Mouse (Mus musculus) heart, embryonic 16.5 days (tissue): ENCODE data around the gene Sele. TPM values are rescaled to one million over a fixed set of nuclear protein-coding genes. Genes with fewer than 3 reads are reported as not detected.
"Not testable (repeated sequence)": the region's sequence is repeated elsewhere in the genome, so short reads cannot be mapped to it uniquely, and the experiment has no call there.

Source experiments
- ATAC-seq: fragments of 200-750 bp; cut with Nextera tagmentation; replicated peaks from 2 replicates; pipeline ENCODE4 v1.8.0; 2017; ENCODE audit warnings: moderate number of reproducible peaks; ENCODE audit not compliant: insufficient read depth, low FRiP score; ENCODE audit errors: extremely low read depth
- H3K27ac ChIP-seq: fragments of 300-500 bp; sonication (generic); 2 replicates; pipeline ENCODE4 v1.5.1; 2014; ENCODE audit warnings: mild to moderate bottlenecking, low read length, control low read depth, moderate library complexity
- H3K27me3 ChIP-seq: fragments of 300-500 bp; sonication (generic); 2 replicates; pipeline ENCODE4 v1.6.1; 2014; ENCODE audit warnings: low read length, mixed read lengths; ENCODE audit not compliant: control insufficient read depth, insufficient read depth
- H3K36me3 ChIP-seq: fragments of 300-500 bp; sonication (generic); 2 replicates; pipeline ENCODE4 v1.6.1; 2014; ENCODE audit not compliant: control insufficient read depth, insufficient read depth
- H3K4me1 ChIP-seq: fragments of 300-500 bp; sonication (generic); 2 replicates; pipeline ENCODE4 v1.6.1; 2014; ENCODE audit warnings: low read length, mixed read lengths; ENCODE audit not compliant: control insufficient read depth, insufficient read depth
- H3K4me2 ChIP-seq: fragments of 300-500 bp; sonication (generic); 2 replicates; pipeline ENCODE4 v1.6.1; 2014; ENCODE audit warnings: low read depth, mild to moderate bottlenecking, control low read depth, low read length
- H3K4me3 ChIP-seq: fragments of 300-500 bp; sonication (generic); 2 replicates; pipeline ENCODE4 v1.5.1; 2014; ENCODE audit warnings: mild to moderate bottlenecking, control low read depth, low read length
- H3K9ac ChIP-seq: fragments of 300-500 bp; sonication (generic); 2 replicates; pipeline ENCODE4 v1.6.1; 2014; ENCODE audit warnings: low read length, control low read depth
- H3K9me3 ChIP-seq: fragments of 300-500 bp; sonication (generic); replicated peaks from 2 replicates; pipeline ENCODE4 v1.6.1; 2016; ENCODE audit warnings: low read length; ENCODE audit not compliant: control insufficient read depth
- WGBS: fragments of 180-500 bp; shearing (Covaris S2); extraction: QIAGEN DNeasy Blood & Tissue Kit; methylation state at CpG from one replicate; pipeline ENCODE4 v1.1.7; 2014; 5-methylcytosine and 5-hydroxymethylcytosine counted together
- polyA plus RNA-seq: library from polyadenylated mRNA; unstranded; fragments of >200 nt; fragmentation: Nextera tagmentation; extraction: Ambion mirVana; gene quantifications from 2 replicates; pipeline ENCODE4 v1.2.1, GENCODE M21; 2015

Sele gene
- 2.2 and 3.0 TPM in 2 replicates for polyA plus RNA-seq

DNA sequence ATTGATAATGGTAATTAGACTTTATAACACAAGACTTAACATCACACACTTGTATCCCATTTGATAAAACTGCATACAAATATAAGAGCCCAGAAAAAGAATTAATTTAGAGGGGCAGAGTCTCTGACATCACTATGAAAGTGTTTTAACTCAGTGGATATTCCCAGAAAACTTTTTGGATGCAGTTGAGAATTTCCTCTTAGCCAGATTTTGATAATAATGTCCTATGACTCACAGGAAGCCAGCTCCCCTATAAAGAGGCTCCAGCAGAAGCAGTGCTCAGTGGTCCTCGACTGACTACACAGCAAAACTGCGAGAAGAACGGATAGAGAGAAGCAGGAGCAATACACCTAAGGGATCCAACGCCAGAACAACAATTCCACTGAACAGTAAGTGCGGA is at the start of gene Sele:
Gene Sele, plus strand, starts transcription at position 301 of the 400 bp plus-strand sequence.
- no peak; the same call in 1 of the 2 replicates for ATAC-seq
- no peak within 1 kb of the TSS for H3K27ac ChIP-seq
- H3K4me3 ChIP-seq: peak within 1 kb of the TSS; percentile 23
- H3K9me3 ChIP-seq: no peaks in the 10 kb centered on the region
- H3K27me3 ChIP-seq: no peaks in the 10 kb centered on the region
- H3K4me2 ChIP-seq: peak within 1 kb of the TSS; percentile 1; the same call in 1 of the 2 replicates
- no peak within 1 kb of the TSS; the same call in 1 of the 2 replicates for H3K9ac ChIP-seq
- no peaks in the 10 kb centered on the region for H3K4me1 ChIP-seq
- H3K36me3 ChIP-seq: no peaks in the 10 kb centered on the region
- WGBS: 60% methylated on average over 5 of the region's 5 CpGs

GRCm38 (mm10) chr1:164001831-164002452 is 46.1 kb upstream of the Sele start:
- H3K36me3 ChIP-seq: no peaks in the 10 kb centered on the region
- H3K27ac ChIP-seq: no peak overlapping the region
- WGBS: 65% methylated on average over 6 of the region's 6 CpGs
- no peaks in the 10 kb centered on the region for H3K9me3 ChIP-seq
- H3K4me3 ChIP-seq: no peak overlapping the region
- H3K4me1 ChIP-seq: no peaks in the 10 kb centered on the region
- H3K27me3 ChIP-seq: no peaks in the 10 kb centered on the region
- no peak overlapping the region for H3K4me2 ChIP-seq
- no peak overlapping the region for H3K9ac ChIP-seq
- ATAC-seq: no peak

GRCm38 (mm10) chr1:164004311-164004710 is 43.7 kb upstream of the Sele start:
- no peak for ATAC-seq
- H3K4me3 ChIP-seq: no peak overlapping the region
- no peaks in the 10 kb centered on the region for H3K4me1 ChIP-seq
- H3K27ac ChIP-seq: no peak overlapping the region
- H3K4me2 ChIP-seq: no peak overlapping the region
- no peak overlapping the region for H3K9ac ChIP-seq
- H3K36me3 ChIP-seq: no peaks in the 10 kb centered on the region
- 68% methylated on average over 3 of the region's 3 CpGs for WGBS
- no peaks in the 10 kb centered on the region for H3K9me3 ChIP-seq
- no peaks in the 10 kb centered on the region for H3K27me3 ChIP-seq

DNA sequence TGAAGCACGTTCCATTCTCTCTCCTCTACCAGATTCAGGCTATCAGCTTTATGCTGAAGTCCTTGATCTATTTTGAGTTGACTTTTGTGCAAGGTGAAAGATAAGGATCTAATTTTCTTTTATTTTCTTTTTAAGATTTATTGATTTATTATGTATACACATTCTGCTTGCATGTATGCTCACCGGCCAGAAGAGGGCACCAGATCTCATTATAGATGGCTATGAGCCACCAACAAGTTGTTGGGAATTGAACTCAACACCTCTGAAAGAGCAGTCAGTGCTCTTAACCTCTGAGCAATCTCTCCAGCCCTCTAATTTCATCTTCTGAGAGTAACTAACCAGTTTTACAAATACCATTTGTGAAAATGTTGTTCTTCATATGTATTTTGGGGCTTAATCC is 38.8 kb upstream of the Sele start:
- no peak overlapping the region for H3K4me3 ChIP-seq
- WGBS: 40% methylated on average over 2 of the region's 2 CpGs

DNA sequence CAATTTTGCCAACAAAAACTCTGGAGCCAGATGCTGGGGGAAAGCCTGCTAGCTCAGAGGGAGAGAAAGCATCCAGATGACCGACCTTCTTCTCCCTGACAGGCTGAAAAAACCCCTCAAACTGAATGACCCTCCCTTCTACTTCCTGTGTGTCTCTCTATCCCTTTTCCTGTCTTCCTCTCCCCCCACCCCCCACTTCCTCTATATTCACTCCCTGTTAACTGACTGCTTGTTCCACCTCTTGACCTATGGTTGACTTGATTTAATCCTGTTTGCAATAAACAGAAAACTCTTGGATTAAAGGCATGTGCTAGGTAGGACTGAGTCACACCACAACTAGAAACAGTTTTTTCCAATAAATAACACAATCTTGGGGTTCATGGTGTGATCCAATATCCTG is 33.4 kb upstream of the Sele start:
- no peaks in the 10 kb centered on the region for H3K9me3 ChIP-seq
- H3K4me3 ChIP-seq: no peak overlapping the region
- H3K36me3 ChIP-seq: no peaks in the 10 kb centered on the region
- H3K4me1 ChIP-seq: no peaks in the 10 kb centered on the region
- no peak overlapping the region for H3K9ac ChIP-seq
- no peak for ATAC-seq
- no peak overlapping the region for H3K27ac ChIP-seq
- no peak overlapping the region for H3K4me2 ChIP-seq
- WGBS: 50% methylated on average over 1 of the region's 1 CpGs
- H3K27me3 ChIP-seq: no peaks in the 10 kb centered on the region

More for the DNA sequence above, 38.8 kb upstream of the Sele start:
- Histone ChIP-seq H3K9me3 (no peaks in the 10 kb centered on the region), H3K27ac (no peak overlapping the region), H3K9ac (no peak overlapping the region), H3K36me3 (no peaks in the 10 kb centered on the region), H3K4me1 (no peaks in the 10 kb centered on the region), H3K27me3 (no peaks in the 10 kb centered on the region), H3K4me2 (no peak overlapping the region)
- ATAC-seq: no peak

DNA sequence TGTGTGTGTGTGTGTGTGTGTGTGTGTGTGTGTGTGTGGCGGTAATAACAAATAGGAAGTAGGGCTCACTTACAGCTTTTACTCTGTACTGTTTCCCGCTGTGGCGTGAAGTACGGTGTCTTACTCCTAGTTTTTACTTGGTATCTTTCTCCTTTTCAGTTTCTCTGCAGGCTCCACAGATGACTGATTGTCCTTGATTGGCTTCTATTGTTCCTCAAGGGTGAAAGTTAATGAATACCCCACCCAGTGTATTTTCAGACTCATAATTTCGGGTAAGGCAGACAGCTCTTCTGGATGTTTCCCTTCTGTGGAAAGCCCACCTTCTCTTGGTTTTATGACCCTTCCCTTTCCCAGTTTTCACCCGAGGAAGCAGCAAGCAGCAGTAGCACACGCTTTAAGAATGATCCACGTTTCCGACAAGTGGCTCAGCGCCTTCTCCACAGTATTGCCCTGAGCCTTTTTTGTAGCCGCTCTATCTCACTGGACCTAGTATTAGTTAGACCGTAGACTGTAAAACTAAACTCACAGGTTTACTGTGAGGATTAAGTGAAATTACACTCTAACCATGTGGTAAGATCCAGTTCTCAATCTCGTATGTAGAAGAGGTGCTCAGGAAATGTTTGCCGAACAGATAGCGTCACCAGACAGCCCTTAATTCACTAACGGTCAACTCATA is 29.7 kb upstream of the Sele start:
- H3K36me3 ChIP-seq: no peaks in the 10 kb centered on the region
- H3K27me3 ChIP-seq: no peaks in the 10 kb centered on the region
- H3K4me3 ChIP-seq: no peak overlapping the region
- no peaks in the 10 kb centered on the region for H3K9me3 ChIP-seq
- H3K9ac ChIP-seq: no peak overlapping the region
- no peak overlapping the region for H3K27ac ChIP-seq
- H3K4me1 ChIP-seq: no peaks in the 10 kb centered on the region
- H3K4me2 ChIP-seq: no peak overlapping the region
- no peak for ATAC-seq
- WGBS: 83% methylated on average over 16 of the region's 16 CpGs

DNA sequence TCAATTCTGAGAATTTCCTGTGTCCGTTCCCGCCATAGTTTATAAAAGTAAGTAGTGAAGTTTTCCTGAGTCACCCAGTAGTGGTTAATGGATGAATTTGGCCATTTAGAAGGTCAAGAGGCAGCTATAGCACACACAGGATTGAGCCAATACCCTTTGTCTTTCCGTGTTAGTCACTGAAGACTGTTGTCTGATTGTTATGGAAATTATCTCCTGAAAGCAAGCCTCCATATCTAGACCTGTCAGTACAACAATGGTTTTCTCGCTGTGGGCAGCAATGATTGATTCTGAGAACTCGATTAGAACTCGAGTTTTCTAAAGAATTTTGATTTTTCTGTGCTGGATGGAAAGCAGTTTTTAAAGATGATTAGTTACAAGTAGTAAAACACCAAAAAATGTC is 28.2 kb upstream of the Sele start:
- Histone ChIP-seq H3K9me3 (no peaks in the 10 kb centered on the region), H3K4me2 (no peak overlapping the region), H3K4me1 (no peaks in the 10 kb centered on the region), H3K9ac (no peak overlapping the region), H3K36me3 (no peaks in the 10 kb centered on the region), H3K4me3 (no peak overlapping the region), H3K27me3 (no peaks in the 10 kb centered on the region), H3K27ac (no peak overlapping the region)
- WGBS: 54% methylated on average over 6 of the region's 6 CpGs
- no peak for ATAC-seq

- not testable (repeated sequence) for H3K4me2 ChIP-seq, H3K4me3 ChIP-seq, H3K27ac ChIP-seq, H3K9me3 ChIP-seq, H3K4me1 ChIP-seq, H3K9ac ChIP-seq, H3K36me3 ChIP-seq, H3K27me3 ChIP-seq, ATAC-seq
- WGBS: 88% methylated on average over 3 of the region's 3 CpGs
Measured at GRCm38 (mm10) chr1:164020746-164021145, 27.3 kb upstream of the Sele start.

GRCm38 (mm10) chr1:164022106-164022505 is 25.9 kb upstream of the Sele start:
- not testable (repeated sequence) for H3K27ac ChIP-seq, H3K4me3 ChIP-seq, ATAC-seq, H3K4me1 ChIP-seq, H3K36me3 ChIP-seq, H3K9ac ChIP-seq, H3K4me2 ChIP-seq, H3K27me3 ChIP-seq, H3K9me3 ChIP-seq
- 80% methylated on average over 5 of the region's 5 CpGs for WGBS
